Mouse (Mus musculus) spleen, adult 2 months (tissue): ENCODE data around the gene Gm38655.

Source experiments
- CTCF ChIP-seq: fragments of 200-500 bp; IDR thresholded peaks from 2 replicates; pipeline ENCODE4 v1.5.1; 2011; ENCODE audit warnings: mild to moderate bottlenecking, inconsistent platforms; ENCODE audit not compliant: insufficient read depth, insufficient read length, insufficient replicate concordance; ENCODE audit errors: extremely low read depth
- POLR2A ChIP-seq: fragments of 200-500 bp; IDR thresholded peaks from 2 replicates; pipeline ENCODE4 v1.6.1; 2011; ENCODE audit warnings: low read depth, low read length, inconsistent platforms

- TF ChIP-seq CTCF: no peak
- TF ChIP-seq POLR2A: no peak; the same call in 1 of the 2 replicates
Observed at GRCm38 (mm10) chr17:25221821-25222503, 46.7 kb upstream of the Gm38655 start.
